Mouse (Mus musculus): Measurements from ENCODE around the gene Mrpl1.

The Mrpl1 gene

GRCm38 (mm10) chr5:96201462-96202154 lies 7.7 kb upstream of the Mrpl1 start:
- ATAC-seq (ENCODE audit: insufficient number of reproducible peaks, low FRiP score, low TSS enrichment), result no peak

- ATAC-seq (ENCODE audit: insufficient number of reproducible peaks, low FRiP score, low TSS enrichment), result no peak
These were observed 2.4 kb upstream of the Mrpl1 start for GRCm38 (mm10) chr5:96206897-96207296.

- no peak for ATAC-seq (ENCODE audit: insufficient number of reproducible peaks, low FRiP score, low TSS enrichment)
These were observed 1.8 kb upstream of the Mrpl1 start for GRCm38 (mm10) chr5:96207531-96207930.

GRCm38 (mm10) chr5:96208543-96208942 lies 750 bp upstream of the Mrpl1 start:
- ATAC-seq (ENCODE audit: insufficient number of reproducible peaks, low FRiP score, low TSS enrichment), result no peak

- ATAC-seq (ENCODE audit: insufficient number of reproducible peaks, low FRiP score, low TSS enrichment), result peak; percentile 92
These were observed 757 bp downstream of the Mrpl1 start for GRCm38 (mm10) chr5:96209916-96210583.

GRCm38 (mm10) chr5:96218648-96219047 lies 9.4 kb downstream of the Mrpl1 start:
- ATAC-seq (ENCODE audit: insufficient number of reproducible peaks, low FRiP score, low TSS enrichment), result no peak

- no peak for ATAC-seq (ENCODE audit: insufficient number of reproducible peaks, low FRiP score, low TSS enrichment)
These were observed 10.2 kb downstream of the Mrpl1 start for GRCm38 (mm10) chr5:96219512-96219911.

- no peak for ATAC-seq (ENCODE audit: insufficient number of reproducible peaks, low FRiP score, low TSS enrichment)
These were observed 12.0 kb downstream of the Mrpl1 start for GRCm38 (mm10) chr5:96221298-96221697.

GRCm38 (mm10) chr5:96221812-96222585 lies 12.7 kb downstream of the Mrpl1 start:
- ATAC-seq (ENCODE audit: insufficient number of reproducible peaks, low FRiP score, low TSS enrichment), result peak; percentile 95

GRCm38 (mm10) chr5:96222964-96223363 lies 13.7 kb downstream of the Mrpl1 start:
- ATAC-seq (ENCODE audit: insufficient number of reproducible peaks, low FRiP score, low TSS enrichment), result no peak

GRCm38 (mm10) chr5:96226490-96226889 lies 17.2 kb downstream of the Mrpl1 start:
- ATAC-seq (ENCODE audit: insufficient number of reproducible peaks, low FRiP score, low TSS enrichment), result no peak

- ATAC-seq (ENCODE audit: insufficient number of reproducible peaks, low FRiP score, low TSS enrichment), result no peak
These were observed 19.7 kb downstream of the Mrpl1 start for GRCm38 (mm10) chr5:96228967-96229366.

GRCm38 (mm10) chr5:96238797-96239196 lies 29.5 kb downstream of the Mrpl1 start:
- no peak for ATAC-seq (ENCODE audit: insufficient number of reproducible peaks, low FRiP score, low TSS enrichment)

GRCm38 (mm10) chr5:96240856-96241255 lies 31.6 kb downstream of the Mrpl1 start:
- no peak for ATAC-seq (ENCODE audit: insufficient number of reproducible peaks, low FRiP score, low TSS enrichment)

GRCm38 (mm10) chr5:96244511-96244910 lies 35.2 kb downstream of the Mrpl1 start:
- ATAC-seq (ENCODE audit: insufficient number of reproducible peaks, low FRiP score, low TSS enrichment), result no peak

GRCm38 (mm10) chr5:96253995-96254394 lies 44.7 kb downstream of the Mrpl1 start:
- ATAC-seq (ENCODE audit: insufficient number of reproducible peaks, low FRiP score, low TSS enrichment), result no peak

GRCm38 (mm10) chr5:96255166-96255565 lies 45.9 kb downstream of the Mrpl1 start:
- ATAC-seq (ENCODE audit: insufficient number of reproducible peaks, low FRiP score, low TSS enrichment), result no peak

GRCm38 (mm10) chr5:96258210-96258609 lies 48.9 kb downstream of the Mrpl1 start:
- no peak for ATAC-seq (ENCODE audit: insufficient number of reproducible peaks, low FRiP score, low TSS enrichment)

GRCm38 (mm10) chr5:96267017-96267702 lies 57.9 kb downstream of the Mrpl1 start:
- no peak; the same call in 1 of the 2 replicates for ATAC-seq (ENCODE audit: insufficient number of reproducible peaks, low FRiP score, low TSS enrichment)

GRCm38 (mm10) chr5:96271070-96271469 lies 61.8 kb downstream of the Mrpl1 start:
- no peak for ATAC-seq (ENCODE audit: insufficient number of reproducible peaks, low FRiP score, low TSS enrichment)

- no peak for ATAC-seq (ENCODE audit: insufficient number of reproducible peaks, low FRiP score, low TSS enrichment)
These were observed 96.5 kb downstream of the Mrpl1 start for GRCm38 (mm10) chr5:96305786-96306185.
